Mouse (Mus musculus) kidney, postnatal 4 days (tissue): ENCODE measurements around the gene Eno2.
"Not testable (repeated sequence)": the region's sequence is repeated elsewhere in the genome, so short reads cannot be mapped to it uniquely, and the experiment has no call there.

ENCODE experiments used
- DNase-seq, 2 experiments: peaks; one replicate each; pipeline ENCODE4 v3.0.0; 2021; ENCODE audit warnings: mixed read lengths in 2 of 2

Eno2 gene

DNA sequence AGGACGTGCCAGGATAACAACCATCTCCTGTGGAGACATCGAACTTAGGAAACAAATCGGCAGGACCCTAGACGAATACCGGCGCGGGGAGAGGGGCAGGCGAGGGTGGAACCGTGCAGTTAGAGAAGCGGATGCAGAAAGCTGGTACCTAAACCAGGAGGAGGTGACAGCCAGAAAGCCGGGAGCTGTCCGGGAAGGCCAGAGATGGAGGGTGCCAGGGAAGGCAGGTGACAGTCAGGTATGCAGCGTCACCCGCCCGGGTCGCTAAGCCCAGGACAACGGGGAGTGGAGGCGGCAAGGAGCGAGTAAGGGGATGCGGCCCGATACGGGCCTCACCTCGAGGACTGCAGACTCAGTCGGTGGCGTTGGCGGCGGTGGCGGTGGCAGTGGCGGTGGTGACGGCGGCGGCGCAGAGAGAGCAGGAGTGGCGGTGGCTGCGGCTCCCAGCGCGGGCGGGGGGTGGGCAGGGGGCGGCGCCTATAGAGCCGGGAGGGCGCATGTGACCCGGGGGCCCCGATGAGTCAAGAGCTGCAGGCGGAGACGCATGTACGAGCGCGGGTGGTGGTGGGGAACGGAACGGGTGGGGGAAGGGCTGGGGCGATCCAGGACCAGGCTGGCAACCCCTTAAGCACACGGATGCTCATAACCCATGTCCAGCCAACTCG is at the start of gene Eno2:
Gene Eno2 (minus strand): TSS at position 573 of the 665 bp plus-strand sequence.
- peak; percentile 68 to 80 for DNase-seq

DNA sequence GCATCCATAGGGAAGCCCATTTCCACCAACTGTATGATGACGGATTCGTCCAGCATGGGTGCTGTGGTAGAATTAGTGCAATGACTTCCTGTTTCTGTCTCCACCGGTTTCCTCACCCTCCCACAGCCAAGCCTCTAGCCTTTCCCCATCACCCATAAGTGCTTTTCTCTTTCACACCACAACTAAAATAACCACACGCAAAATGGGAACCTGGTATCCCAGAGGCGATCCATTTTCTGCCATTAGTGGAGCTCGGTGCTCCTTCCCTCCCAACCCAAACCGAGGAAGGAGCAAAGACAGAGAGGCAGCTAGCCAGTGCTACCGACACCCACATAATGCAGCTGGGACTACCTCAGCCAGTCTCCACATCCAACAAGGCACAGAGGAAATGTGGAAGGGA is 48.5 kb upstream of the Eno2 start:
- DNase-seq, result no peak

DNA sequence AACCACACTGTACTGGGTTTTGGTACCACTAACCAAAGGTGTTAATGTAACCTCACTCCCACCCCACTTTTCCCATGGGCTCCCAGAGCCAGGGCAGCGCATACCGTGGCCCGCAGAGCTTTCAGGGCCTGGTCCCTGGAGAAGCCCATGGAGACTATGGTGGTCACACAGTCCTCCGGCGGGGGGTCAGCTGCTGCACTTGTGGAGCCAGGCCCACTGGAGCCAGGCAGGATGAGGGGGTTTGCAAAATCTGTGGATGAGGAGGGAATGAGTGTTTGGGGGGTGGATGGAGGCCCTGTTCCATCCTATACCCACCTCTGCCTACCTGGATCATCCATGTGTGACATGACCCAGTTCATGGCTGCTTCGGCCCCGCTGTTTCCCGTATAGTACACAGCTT is 48.1 kb upstream of the Eno2 start:
- DNase-seq, result no peak

DNA sequence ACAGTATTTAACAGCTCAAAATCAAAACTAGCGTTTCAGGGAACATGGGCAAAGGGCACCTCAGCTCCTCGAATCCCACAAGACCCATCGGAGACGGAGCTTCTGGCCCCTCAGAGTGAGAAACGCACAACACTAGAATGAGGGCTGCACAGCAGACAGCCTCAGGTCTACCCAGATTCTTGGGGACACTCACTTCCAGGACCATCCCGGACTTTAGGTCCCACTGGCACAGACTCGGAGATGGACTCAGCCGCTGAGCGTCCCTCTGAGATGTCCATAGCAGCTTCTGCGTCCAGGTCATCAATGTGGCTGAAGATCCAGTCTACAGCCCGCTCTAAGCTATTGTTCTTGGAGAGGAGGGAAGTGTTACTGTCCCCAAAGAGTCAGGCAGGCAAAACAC is 47.7 kb upstream of the Eno2 start:
- DNase-seq, result no peak

DNA sequence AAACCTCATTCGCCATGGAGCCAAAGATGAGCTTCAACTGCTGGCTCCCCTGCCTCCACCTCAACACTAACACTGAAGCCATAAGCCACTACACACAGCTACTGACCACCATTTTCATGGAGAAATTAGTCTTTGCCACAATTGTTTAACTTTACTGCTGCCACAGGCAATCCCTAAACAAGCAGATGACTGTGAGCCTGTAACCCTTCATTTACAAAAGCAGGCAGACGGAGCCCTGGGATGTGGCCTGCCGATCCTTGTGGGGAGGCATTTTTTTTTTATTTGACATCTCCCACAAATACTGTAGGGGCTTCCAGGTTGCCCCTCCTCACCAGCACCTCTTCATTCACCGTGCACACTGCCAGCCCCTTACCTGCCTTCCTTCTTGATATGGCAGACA is 47.1 kb upstream of the Eno2 start:
- no peak for DNase-seq

DNA sequence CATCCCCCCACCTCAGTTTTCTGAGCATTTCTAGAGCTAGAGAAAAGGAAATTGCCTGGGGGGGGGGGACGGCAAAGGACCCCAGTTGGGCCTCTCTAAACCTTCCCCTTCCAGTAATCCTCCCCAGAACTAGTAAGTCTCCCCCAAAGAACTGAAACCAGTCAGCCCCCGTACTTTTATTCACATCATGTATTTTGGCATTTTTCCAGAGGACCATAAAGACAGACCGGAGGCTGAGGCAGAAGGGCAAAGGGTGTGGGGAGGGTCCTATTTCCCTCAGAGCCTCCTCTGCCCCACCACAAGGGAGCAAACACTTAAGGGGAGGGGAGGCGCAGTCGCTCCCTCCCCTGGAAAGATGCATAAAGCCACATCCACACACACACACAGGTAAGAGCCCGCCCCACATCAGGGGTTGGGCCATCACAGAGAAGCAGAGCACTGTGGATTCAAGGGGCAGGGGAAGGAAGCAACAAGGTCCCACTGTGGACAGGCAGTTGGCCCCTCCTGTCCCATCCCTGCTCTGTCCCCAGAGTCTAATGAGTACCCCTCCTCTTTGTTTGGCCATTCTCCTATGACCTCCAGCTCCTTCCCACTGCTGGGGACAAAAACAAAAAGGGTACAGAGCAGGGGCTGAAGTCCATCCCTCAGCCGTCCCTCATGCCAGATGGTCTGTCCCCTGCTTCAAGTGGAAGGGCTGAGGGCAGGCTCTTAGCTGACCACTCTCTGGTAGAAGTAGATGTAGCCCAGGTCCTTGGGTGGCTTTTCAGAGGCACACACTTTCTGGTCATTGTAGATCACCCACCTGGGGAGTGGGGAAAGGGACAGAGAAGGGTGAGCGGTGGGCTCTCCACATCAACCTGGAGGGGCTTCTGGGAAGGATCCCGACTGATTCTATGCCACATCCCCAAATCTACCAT is 45.6 kb upstream of the Eno2 start:
- DNase-seq, result peak in 1 of 2 experiments; percentile 27

DNA sequence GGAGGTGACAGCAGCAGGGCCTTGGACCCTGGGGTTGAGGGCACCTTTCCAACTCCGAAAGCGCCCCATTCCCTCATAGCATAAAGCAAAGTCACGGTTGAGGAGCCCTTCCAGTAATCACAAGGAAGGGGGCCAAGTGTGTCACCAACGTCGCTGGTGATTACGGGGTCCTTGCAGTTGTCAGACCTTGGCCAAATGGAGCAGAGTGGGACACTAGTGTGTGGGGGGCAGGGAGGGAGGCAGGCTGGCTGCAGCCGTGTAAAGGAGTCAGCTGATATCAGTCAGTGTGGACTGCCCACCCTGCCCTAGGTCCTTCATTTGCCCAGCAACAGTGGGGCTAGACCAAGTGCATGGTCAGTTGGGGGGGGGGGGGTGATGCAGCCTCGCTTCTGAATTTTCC is 45.0 kb upstream of the Eno2 start:
- DNase-seq, result peak; percentile 58 to 72

DNA sequence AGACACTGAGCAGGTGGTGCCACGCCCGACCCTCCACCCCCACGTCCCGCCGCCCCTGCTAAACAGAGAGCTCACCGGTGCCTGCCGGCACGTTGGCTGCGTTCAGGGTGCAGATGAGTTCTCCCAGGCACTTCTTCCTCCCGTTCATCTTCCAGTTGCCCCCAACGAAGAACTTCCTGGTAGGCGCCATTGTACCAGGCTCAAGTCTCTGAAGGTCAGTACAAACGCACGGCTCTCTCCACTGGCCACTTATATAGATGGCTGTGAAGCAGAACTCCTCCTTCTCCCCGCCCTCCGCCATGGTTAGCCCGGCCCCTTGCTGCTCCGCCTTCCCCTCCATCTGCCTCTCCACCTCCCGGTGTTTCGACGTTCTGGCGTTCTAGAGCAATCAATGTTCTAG is 44.5 kb upstream of the Eno2 start, which contains the start of gene Tpi1:
Gene Tpi1 (minus strand): TSS at position 364 of the 400 bp plus-strand sequence.
- DNase-seq, result peak; percentile 92 to 95

DNA sequence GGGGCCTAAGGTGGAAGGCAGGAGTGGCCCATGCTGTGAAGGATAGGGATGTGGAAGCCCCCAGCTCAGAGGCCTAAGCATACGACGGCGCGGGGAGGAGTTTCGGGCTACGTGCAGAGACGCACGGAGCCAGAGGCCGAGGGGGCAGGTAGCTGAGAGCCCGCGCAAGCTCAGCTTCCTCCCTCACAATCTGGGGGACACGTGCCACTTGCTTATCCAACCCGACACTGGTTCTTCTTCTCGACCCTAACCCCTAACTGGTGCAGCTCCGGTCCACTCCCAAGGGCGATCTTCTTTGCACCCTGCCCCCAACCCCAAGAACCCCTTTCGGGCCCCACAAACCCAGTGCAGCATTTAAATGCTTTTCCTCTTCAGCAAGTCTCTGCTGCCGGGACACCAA is 44.0 kb upstream of the Eno2 start:
- peak; percentile 70 to 82 for DNase-seq

DNA sequence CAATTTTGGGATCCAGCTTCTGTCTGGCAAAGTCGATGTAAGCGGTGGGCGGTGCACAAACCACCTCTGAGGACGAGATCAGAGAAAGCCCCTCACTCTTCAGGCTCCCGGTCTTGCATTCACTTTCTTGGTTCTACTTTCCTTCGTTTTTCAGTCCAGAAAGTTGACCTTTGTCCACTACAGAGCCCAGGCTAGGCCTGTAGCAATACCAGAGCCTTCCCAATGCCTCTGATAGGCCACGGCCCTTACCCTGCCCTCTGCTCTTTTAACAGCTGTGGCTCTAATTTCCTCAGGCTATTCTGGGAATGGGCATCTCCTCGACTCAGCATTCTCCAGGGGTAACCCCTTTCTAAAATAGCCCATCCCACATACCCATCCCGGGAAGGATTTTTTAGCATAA is 43.4 kb upstream of the Eno2 start:
- no peak for DNase-seq

DNA sequence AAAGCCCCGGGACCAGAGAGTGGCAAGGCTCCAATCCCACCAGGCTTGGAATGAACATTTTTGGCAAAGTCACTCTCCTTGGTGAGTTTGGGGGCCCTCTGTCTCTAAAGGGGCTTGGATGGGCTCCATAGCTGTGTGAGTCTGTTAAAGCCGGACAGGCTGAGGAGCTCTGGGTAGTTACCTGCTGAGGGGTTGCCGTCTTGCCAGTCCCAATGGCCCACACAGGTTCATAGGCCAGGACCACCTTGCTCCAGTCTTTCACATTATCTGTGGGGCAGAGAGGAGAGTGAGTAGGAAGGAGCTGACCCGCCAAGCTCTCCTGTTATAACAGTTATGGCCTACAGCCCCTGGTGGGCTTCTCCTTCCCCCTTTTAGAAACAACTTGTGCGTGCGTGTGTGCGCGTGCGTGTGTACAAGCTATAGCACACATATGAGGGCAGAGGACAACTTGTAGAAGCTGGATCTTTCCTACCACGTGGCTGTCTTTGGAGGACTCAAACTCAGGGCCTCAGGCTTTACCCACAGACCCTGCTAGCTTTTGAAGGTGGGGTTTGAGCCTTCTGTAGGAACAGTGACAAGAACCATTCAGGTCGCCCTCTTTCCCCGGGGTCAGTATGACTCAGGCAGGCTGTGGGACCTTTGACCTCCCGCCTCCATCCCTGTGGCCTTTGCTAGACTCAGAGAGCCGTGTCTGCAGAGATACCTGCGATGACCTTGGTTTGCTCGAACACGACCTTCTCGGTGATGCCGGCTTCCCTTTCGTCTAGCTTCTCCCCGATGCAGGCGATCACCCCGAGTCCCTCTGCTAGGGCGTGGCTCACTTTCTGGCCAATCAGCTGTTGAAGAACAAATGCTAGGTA is 42.5 kb upstream of the Eno2 start:
- no peak for DNase-seq

DNA sequence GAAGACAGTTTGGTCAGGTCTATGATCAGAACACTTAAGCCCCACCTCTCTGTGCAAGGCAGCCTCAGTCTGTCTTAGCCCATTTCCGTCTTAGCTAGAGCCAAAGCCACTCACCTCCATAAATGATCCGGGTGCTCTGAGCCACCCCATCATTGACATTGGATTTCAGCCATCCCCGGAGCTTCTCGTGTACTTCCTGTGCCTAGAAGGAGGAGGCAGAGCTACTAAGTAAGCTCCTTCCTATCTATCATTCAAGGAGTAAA is 41.9 kb upstream of the Eno2 start:
- DNase-seq, result no peak

DNA sequence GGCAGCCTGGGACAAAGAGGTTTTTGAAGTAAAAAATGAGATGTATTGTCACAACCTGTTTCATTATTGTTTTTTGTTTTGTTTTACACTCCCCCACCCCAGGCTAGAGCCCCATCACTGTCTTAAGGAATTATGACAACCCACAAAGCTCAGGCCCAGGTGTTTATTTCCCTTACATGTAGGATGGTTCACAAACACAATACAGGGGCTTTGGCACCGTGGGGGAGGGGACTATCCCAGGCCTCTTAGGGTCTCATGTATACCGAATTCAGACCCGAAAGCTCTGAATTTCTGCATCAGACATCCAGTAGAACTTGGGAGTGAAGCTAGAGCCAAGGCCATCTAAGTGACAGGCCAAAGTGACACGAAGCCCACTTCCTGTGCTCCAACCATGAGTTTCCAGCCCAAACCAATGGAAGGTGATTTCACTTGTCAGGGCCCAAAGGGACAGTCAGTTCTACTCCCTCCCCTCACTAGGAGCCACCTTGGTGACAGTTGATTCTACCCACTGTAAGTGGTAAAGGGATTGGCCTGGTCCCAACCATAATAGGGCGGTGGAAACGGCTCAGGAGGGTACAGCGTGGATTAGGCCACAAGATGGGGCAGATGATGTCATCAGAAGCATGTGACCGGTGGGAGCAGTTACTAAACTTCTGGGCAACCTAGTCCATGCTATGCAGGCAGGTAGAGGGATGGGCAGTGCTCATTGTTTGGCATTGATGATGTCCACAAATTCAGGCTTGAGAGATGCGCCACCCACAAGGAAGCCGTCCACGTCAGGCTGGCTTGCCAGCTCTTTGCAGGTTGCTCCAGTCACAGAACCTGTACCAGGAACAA is 41.3 kb upstream of the Eno2 start:
- DNase-seq, result not testable (repeated sequence)

DNA sequence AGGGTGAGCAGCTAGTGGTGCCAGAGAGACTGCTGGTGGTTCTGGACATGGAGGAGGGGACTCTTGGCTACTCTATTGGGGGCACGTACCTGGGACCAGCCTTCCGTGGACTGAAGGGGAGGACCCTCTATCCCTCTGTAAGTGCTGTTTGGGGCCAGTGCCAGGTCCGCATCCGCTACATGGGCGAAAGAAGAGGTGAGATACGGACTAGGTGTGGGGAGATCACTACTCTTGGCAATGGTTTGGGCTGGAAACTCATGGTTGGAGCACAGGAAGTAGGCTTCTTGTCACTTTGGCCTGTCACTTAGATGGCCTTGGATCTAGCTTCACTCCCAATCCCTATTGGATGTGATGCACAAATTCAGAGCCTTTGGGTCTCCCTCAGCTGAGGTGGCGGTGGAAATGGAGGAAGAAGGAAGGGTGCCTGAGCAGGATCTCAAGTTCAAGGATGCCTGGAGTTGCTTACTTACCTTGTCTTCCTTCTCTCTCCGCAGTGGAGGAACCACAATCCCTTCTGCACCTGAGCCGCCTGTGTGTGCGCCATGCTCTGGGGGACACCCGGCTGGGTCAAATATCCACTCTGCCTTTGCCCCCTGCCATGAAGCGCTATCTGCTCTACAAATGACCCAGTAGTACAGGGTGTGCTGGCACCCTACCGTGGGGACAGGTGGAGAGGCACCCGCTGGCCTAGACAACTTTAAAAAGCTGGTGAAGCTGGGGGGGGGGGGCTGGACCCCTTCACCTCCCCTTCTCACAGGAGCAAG is 40.5 kb upstream of the Eno2 start:
- DNase-seq, result no peak

DNA sequence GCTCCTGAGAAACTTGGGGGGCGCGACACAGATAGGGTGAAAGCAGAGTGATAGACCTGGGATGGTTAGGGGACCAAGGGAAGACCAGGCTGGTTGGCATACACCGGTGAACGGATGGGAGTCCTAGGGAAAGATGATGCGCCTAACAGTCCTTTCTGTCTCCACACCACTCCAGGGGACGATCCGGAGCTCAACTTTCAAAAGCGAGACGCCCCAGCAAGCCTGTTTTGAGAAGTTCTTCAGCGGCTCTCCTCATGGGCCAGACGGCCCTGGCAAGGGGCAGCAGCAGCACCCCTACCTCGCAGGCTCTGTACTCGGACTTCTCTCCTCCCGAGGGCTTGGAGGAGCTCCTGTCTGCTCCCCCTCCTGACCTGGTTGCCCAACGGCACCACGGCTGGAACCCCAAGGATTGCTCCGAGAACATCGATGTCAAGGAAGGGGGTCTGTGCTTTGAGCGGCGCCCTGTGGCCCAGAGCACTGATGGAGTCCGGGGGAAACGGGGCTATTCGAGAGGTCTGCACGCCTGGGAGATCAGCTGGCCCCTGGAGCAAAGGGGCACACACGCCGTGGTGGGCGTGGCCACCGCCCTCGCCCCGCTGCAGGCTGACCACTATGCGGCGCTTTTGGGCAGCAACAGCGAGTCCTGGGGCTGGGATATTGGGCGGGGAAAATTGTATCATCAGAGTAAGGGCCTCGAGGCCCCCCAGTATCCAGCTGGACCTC is 39.7 kb upstream of the Eno2 start:
- peak; percentile 91 to 94 for DNase-seq

DNA sequence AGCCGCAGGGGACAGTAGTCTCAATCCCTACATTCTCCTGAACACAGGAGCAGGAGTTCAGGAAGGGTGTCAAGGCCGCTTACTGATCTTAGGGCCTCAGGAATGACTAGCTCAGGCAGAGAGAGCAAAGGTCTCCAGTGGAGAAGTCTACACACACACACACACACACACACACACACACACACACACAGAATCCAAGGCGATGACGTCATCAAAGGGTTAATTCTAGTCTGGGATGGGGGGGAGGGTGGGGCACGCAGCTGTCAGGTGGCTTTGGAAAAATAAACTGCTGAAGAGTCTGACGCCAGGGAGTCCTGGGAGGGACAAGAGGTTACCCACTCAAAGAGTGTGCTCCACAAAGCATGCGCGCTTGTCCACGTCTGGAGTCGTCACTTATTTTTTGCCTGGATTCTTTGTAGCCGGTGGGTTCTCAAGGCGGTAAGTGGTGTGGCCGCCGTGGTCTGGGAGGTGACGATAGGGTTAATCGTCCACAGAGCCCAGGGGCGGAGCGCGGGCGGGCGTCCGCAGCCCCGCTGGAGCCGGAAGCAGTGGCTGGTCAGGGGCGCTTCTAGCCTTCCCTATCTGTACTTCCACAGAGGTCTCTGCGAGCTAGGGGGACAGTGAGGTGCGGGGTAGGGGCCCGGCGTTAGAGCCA is 39.0 kb upstream of the Eno2 start, which contains the start of gene Spsb2:
Gene Spsb2 (plus strand): TSS at position 304 of the 655 bp plus-strand sequence.
- DNase-seq, result peak; percentile 86 to 92

DNA sequence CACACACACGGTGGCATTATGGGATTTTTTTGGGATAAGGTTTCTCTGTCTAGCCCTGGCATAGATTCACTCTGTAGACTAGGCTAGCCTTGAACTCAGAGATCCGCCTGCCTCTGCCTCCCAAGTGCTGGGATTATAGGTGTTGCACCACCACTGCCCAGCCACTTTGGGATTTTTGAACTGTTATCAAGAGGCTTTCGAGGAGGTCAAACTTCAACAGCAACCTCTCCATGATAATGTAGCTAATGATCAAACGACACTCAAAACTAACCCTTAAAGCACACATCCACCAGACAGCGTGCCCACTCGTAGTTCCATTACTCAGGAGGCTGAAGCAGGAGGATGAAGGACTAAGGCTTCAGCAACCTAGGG is 38.5 kb upstream of the Eno2 start:
- no peak for DNase-seq

DNA sequence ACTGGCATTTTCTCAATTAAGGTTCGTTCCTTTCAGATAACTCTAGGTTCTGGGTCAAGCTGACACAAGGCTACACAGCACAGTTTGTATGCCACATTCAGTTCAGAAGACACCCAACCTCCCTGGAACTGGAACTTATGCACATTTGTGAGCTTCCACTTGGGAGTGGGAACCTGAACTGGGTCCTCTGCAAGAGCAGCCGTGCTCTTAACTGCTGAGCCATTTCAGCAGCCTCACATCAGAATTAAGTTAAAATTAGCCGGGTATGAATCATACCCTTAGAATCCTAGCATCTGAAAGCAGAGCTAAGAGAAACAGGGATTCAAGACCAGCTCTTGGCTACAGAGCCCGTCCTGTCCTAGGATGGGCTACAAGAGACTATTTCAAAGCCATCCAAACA is 37.9 kb upstream of the Eno2 start:
- DNase-seq, result no peak

DNA sequence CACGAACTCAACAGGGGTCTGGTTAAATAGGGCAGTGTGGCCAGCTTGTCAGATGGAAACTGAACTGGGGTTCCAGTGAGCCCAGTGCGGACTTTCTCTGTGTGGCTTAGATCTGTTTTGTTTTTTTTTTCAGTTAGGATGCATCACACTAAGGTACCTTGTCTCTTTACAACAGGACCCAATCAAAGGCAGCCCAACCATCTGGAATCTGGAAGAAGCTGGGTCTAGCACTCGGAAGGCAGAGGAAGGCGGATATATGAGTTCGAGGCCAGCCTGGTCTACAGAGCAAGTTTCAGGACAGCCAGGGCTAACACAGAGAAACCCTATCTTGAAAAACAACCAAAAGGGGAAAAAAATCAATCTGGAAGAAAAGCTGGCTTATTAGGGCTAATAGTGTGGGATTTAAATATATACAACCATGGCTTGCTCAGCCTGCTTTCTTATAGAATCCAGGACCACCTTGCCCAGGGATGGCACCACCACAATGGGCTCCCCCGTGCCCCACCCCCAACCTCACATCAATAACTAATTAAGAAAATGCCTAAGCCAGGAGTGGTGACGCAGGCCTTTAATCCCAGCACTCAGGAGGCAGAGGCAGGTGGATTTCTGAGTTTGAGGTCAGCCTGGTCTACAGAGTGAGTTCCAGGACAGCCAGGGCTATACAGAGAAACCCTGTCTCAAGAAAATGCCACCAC is 37.1 kb upstream of the Eno2 start:
- no peak for DNase-seq
